Mouse (Mus musculus): ENCODE data around the gene Tmem203.

GRCm38 (mm10) chr2:25262291-25262767 is 7.1 kb downstream of the Tmem203 start, which contains the start of gene Tprn:
- no peak for TF ChIP-seq GATA1 (IDR thresholded peaks at IDR 0.05; ENCODE audit: borderline replicate concordance, low read length)
- TF ChIP-seq FLI1 (IDR thresholded peaks at IDR 0.05; ENCODE audit: low read length): no peak
